Mouse (Mus musculus): ENCODE results near the gene Gm49369. TPM values are rescaled to one million over a fixed set of nuclear protein-coding genes. Genes with fewer than 3 reads are reported as not detected.

The Gm49369 gene
- polyA plus RNA-seq, 1 experiment = 0.31 TPM

GRCm38 (mm10) chr7:142403591-142403990, 21.1 kb upstream of the Gm49369 start:
- no peak overlapping the region for H3K4me3 ChIP-seq
- no peak for TF ChIP-seq POLR2AphosphoS2 (IDR thresholded peaks at IDR 0.05; ENCODE audit: insufficient read length, low read depth)
- no peak for TF ChIP-seq TCF12 (IDR thresholded peaks at IDR 0.05; ENCODE audit: insufficient read depth, poor library complexity, severe bottlenecking)
- no peak for TF ChIP-seq TCF3 (IDR thresholded peaks at IDR 0.05; ENCODE audit: insufficient read length, low read depth)

GRCm38 (mm10) chr7:142400750-142401142, 18.3 kb upstream of the Gm49369 start:
- H3K4me2 ChIP-seq (ENCODE audit: low read depth) = no peak overlapping the region
- H3ac ChIP-seq (ENCODE audit: control insufficient read depth, insufficient read length) = no peak overlapping the region
- H3K4me3 ChIP-seq = no peak overlapping the region
- no peak for TF ChIP-seq MAX (IDR thresholded peaks at IDR 0.05; ENCODE audit: low read depth)
- no peak for TF ChIP-seq POLR2AphosphoS2 (IDR thresholded peaks at IDR 0.05; ENCODE audit: insufficient read length, low read depth)
- TF ChIP-seq CEBPB (IDR thresholded peaks at IDR 0.05; ENCODE audit: insufficient read depth, poor library complexity, severe bottlenecking) = no peak
- no peak for TF ChIP-seq POLR2A (IDR thresholded peaks at IDR 0.05; ENCODE audit: insufficient read length, low read depth)
- TF ChIP-seq SRF (IDR thresholded peaks at IDR 0.05; ENCODE audit: control insufficient read depth, insufficient read length, low read depth) = no peak
- no peak for TF ChIP-seq MYOD1 (IDR thresholded peaks at IDR 0.05; ENCODE audit: control insufficient read depth in 1 of 3, insufficient read length in 2 of 3, low read depth in 2 of 3)
- TF ChIP-seq REST (IDR thresholded peaks at IDR 0.05; ENCODE audit: insufficient read depth, insufficient read length) = no peak
- no peak for TF ChIP-seq TCF12 (IDR thresholded peaks at IDR 0.05; ENCODE audit: insufficient read depth, poor library complexity, severe bottlenecking)
- TF ChIP-seq TCF3 (IDR thresholded peaks at IDR 0.05; ENCODE audit: insufficient read length, low read depth) = no peak
- TF ChIP-seq USF1 (IDR thresholded peaks at IDR 0.05; ENCODE audit: low read depth) = no peak
- TF ChIP-seq E2F4 (IDR thresholded peaks at IDR 0.05; ENCODE audit: insufficient read depth) = no peak
- no peak for TF ChIP-seq MYOG (IDR thresholded peaks at IDR 0.05; ENCODE audit: control insufficient read depth in 1 of 3, insufficient read depth in 1 of 3, insufficient read length in 2 of 3, low read depth in 2 of 3)
- no peaks in the 10 kb centered on the region for H3K36me3 ChIP-seq (ENCODE audit: control insufficient read depth, insufficient read depth)
- H3K79me2 ChIP-seq (ENCODE audit: control insufficient read depth, insufficient read depth) = no peaks in the 10 kb centered on the region
- no peaks in the 10 kb centered on the region for H3K27me3 ChIP-seq (ENCODE audit: control insufficient read depth, insufficient read depth, insufficient read length)

More at GRCm38 (mm10) chr7:142403591-142403990, 21.1 kb upstream of the Gm49369 start:
- no peaks in the 10 kb centered on the region for H3K27me3 ChIP-seq (ENCODE audit: control insufficient read depth, insufficient read depth, insufficient read length)
- H3K4me2 ChIP-seq (ENCODE audit: low read depth) = no peak overlapping the region
- no peaks in the 10 kb centered on the region for H3K79me2 ChIP-seq (ENCODE audit: control insufficient read depth, insufficient read depth)
- H3ac ChIP-seq (ENCODE audit: control insufficient read depth, insufficient read length) = no peak overlapping the region
- H3K36me3 ChIP-seq (ENCODE audit: control insufficient read depth, insufficient read depth) = no peaks in the 10 kb centered on the region

DNA sequence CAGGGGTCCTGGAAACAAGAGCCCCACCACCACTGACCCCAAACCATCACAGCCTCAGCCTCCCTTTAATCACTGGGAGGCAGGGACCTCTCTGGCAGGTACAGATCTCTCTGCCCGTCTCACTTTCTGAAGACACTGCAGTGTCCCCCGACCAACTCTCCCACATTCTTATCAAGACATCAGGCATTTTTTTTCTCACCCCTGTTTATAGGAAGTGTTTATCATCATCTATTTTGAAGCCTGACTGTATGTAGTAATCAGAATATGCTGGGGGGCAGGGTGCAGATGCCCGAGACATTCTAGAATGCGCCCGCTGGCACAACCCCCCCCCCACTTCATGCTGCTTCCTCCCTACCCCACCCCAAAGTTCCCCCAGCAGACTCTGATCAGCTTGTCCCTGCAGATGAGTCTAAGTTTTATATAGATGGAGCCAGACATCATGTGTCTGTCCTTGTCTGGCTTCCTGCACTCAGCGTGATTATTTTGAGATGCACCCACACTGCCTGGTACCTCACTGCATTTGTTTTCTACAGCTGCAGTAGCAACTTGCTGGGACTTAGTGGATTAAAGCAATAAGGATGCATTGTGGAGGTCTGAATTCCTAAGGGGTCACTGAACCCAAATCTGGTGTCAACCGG, 17.8 kb upstream of the Gm49369 start:
- Histone ChIP-seq H3K4me3 (no peak overlapping the region), H3K79me2 (ENCODE audit: control insufficient read depth, insufficient read depth) (no peaks in the 10 kb centered on the region), H3K27me3 (ENCODE audit: control insufficient read depth, insufficient read depth, insufficient read length) (no peaks in the 10 kb centered on the region), H3K4me2 (ENCODE audit: low read depth) (no peak overlapping the region), H3K36me3 (ENCODE audit: control insufficient read depth, insufficient read depth) (no peaks in the 10 kb centered on the region), H3ac (ENCODE audit: control insufficient read depth, insufficient read length) (no peak overlapping the region)
- TF ChIP-seq REST (IDR thresholded peaks at IDR 0.05; ENCODE audit: insufficient read depth, insufficient read length) = no peak

DNA sequence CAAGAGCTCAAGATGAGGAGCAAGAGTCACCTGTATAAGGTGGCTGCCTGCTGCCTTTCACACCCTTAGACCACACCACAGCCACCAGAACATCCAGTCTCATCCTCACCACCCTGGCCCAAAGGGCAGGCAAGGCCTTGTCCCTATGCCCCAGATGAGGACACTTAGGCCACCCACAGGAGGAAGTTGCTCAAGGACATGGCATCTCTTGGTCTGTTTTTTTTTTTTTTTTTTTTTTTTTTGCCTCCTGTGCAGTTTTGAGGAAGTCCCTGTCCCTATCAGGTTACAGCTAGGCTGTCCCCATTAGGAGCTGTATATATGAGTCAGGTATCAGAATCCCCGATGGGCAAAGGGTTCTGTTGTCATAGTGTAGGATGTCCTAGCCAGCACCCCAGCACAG, 16.8 kb upstream of the Gm49369 start:
- no peak overlapping the region for H3ac ChIP-seq (ENCODE audit: control insufficient read depth, insufficient read length)
- H3K79me2 ChIP-seq (ENCODE audit: control insufficient read depth, insufficient read depth) = no peaks in the 10 kb centered on the region
- no peaks in the 10 kb centered on the region for H3K27me3 ChIP-seq (ENCODE audit: control insufficient read depth, insufficient read depth, insufficient read length)

GRCm38 (mm10) chr7:142398052-142398451, 15.6 kb upstream of the Gm49369 start:
- no peak for TF ChIP-seq MYOG (IDR thresholded peaks at IDR 0.05; ENCODE audit: control insufficient read depth in 1 of 3, insufficient read depth in 1 of 3, insufficient read length in 2 of 3, low read depth in 2 of 3)
- no peak for TF ChIP-seq SRF (IDR thresholded peaks at IDR 0.05; ENCODE audit: control insufficient read depth, insufficient read length, low read depth)
- TF ChIP-seq E2F4 (IDR thresholded peaks at IDR 0.05; ENCODE audit: insufficient read depth) = no peak
- no peak for TF ChIP-seq REST (IDR thresholded peaks at IDR 0.05; ENCODE audit: insufficient read depth, insufficient read length)
- no peak for TF ChIP-seq CEBPB (IDR thresholded peaks at IDR 0.05; ENCODE audit: insufficient read depth, poor library complexity, severe bottlenecking)
- TF ChIP-seq TCF12 (IDR thresholded peaks at IDR 0.05; ENCODE audit: insufficient read depth, poor library complexity, severe bottlenecking) = no peak
- TF ChIP-seq POLR2AphosphoS2 (IDR thresholded peaks at IDR 0.05; ENCODE audit: insufficient read length, low read depth) = no peak
- no peak for TF ChIP-seq MAX (IDR thresholded peaks at IDR 0.05; ENCODE audit: low read depth)
- TF ChIP-seq USF1 (IDR thresholded peaks at IDR 0.05; ENCODE audit: low read depth) = no peak
- no peak for TF ChIP-seq TCF3 (IDR thresholded peaks at IDR 0.05; ENCODE audit: insufficient read length, low read depth)
- TF ChIP-seq MYOD1 (IDR thresholded peaks at IDR 0.05; ENCODE audit: control insufficient read depth in 1 of 3, insufficient read length in 2 of 3, low read depth in 2 of 3) = no peak
- no peak for TF ChIP-seq POLR2A (IDR thresholded peaks at IDR 0.05; ENCODE audit: insufficient read length, low read depth)
- Histone ChIP-seq H3ac (ENCODE audit: control insufficient read depth, insufficient read length) (no peak overlapping the region), H3K4me3 (no peak overlapping the region), H3K36me3 (ENCODE audit: control insufficient read depth, insufficient read depth) (no peaks in the 10 kb centered on the region), H3K27me3 (ENCODE audit: control insufficient read depth, insufficient read depth, insufficient read length) (no peaks in the 10 kb centered on the region), H3K79me2 (ENCODE audit: control insufficient read depth, insufficient read depth) (no peaks in the 10 kb centered on the region), H3K4me2 (ENCODE audit: low read depth) (no peak overlapping the region)

More for the DNA sequence above, 16.8 kb upstream of the Gm49369 start:
- TF ChIP-seq POLR2A (IDR thresholded peaks at IDR 0.05; ENCODE audit: insufficient read length, low read depth) = no peak
- no peak for TF ChIP-seq E2F4 (IDR thresholded peaks at IDR 0.05; ENCODE audit: insufficient read depth)
- TF ChIP-seq MAX (IDR thresholded peaks at IDR 0.05; ENCODE audit: low read depth) = no peak
- no peak for TF ChIP-seq MYOG (IDR thresholded peaks at IDR 0.05; ENCODE audit: control insufficient read depth in 1 of 3, insufficient read depth in 1 of 3, insufficient read length in 2 of 3, low read depth in 2 of 3)
- no peak for TF ChIP-seq REST (IDR thresholded peaks at IDR 0.05; ENCODE audit: insufficient read depth, insufficient read length)
- TF ChIP-seq CEBPB (IDR thresholded peaks at IDR 0.05; ENCODE audit: insufficient read depth, poor library complexity, severe bottlenecking) = no peak
- no peak for TF ChIP-seq MYOD1 (IDR thresholded peaks at IDR 0.05; ENCODE audit: control insufficient read depth in 1 of 3, insufficient read length in 2 of 3, low read depth in 2 of 3)
- no peak for TF ChIP-seq SRF (IDR thresholded peaks at IDR 0.05; ENCODE audit: control insufficient read depth, insufficient read length, low read depth)
- TF ChIP-seq TCF12 (IDR thresholded peaks at IDR 0.05; ENCODE audit: insufficient read depth, poor library complexity, severe bottlenecking) = no peak
- TF ChIP-seq USF1 (IDR thresholded peaks at IDR 0.05; ENCODE audit: low read depth) = no peak
- TF ChIP-seq TCF3 (IDR thresholded peaks at IDR 0.05; ENCODE audit: insufficient read length, low read depth) = no peak
- no peak for TF ChIP-seq POLR2AphosphoS2 (IDR thresholded peaks at IDR 0.05; ENCODE audit: insufficient read length, low read depth)
- no peak overlapping the region for H3K4me2 ChIP-seq (ENCODE audit: low read depth)
- no peaks in the 10 kb centered on the region for H3K36me3 ChIP-seq (ENCODE audit: control insufficient read depth, insufficient read depth)
- no peak overlapping the region for H3K4me3 ChIP-seq

Measured in myocyte (in vitro differentiated cells).